Mouse (Mus musculus) heart, embryonic 10.5 days (tissue): ENCODE results near the gene Elovl7. TPM values are rescaled to one million over a fixed set of nuclear protein-coding genes. Genes with fewer than 3 reads are reported as not detected.

ENCODE experiments used
- DNase-seq: peaks from one replicate; pipeline ENCODE4 v3.0.0-alpha.2; 2017; ENCODE audit warnings: low spot score
- H3K27ac ChIP-seq: fragments of 300-500 bp; sonication (generic); 2 replicates; pipeline ENCODE4 v1.5.1; 2016; ENCODE audit warnings: mild to moderate bottlenecking
- H3K27me3 ChIP-seq: fragments of 300-500 bp; sonication (generic); 2 replicates; pipeline ENCODE4 v1.6.1; 2016; ENCODE audit warnings: mild to moderate bottlenecking; ENCODE audit not compliant: poor library complexity, insufficient read depth, severe bottlenecking
- H3K36me3 ChIP-seq: fragments of 300-500 bp; sonication (generic); 2 replicates; pipeline ENCODE4 v1.6.1; 2016; ENCODE audit warnings: mild to moderate bottlenecking, moderate library complexity
- H3K4me1 ChIP-seq: fragments of 300-500 bp; sonication (generic); 2 replicates; pipeline ENCODE4 v1.6.1; 2016; ENCODE audit warnings: mild to moderate bottlenecking
- H3K4me3 ChIP-seq: fragments of 300-500 bp; sonication (generic); 2 replicates; pipeline ENCODE4 v1.5.1; 2016; ENCODE audit warnings: mild to moderate bottlenecking, moderate library complexity
- H3K9me3 ChIP-seq: fragments of 300-500 bp; sonication (generic); 2 replicates; pipeline ENCODE4 v1.6.1; 2016; ENCODE audit warnings: mild to moderate bottlenecking, moderate library complexity
- WGBS: fragments of 180-500 bp; shearing (Covaris S2); methylation state at CpG from one replicate; pipeline ENCODE4 v1.1.7; 2016; 5-methylcytosine and 5-hydroxymethylcytosine counted together
- polyA plus RNA-seq: library from polyadenylated mRNA; unstranded; fragments of >200 nt; fragmentation: Nextera tagmentation; extraction: Ambion mirVana; gene quantifications from 2 replicates; pipeline ENCODE4 v1.2.1, GENCODE M21; 2016

Elovl7 gene
- polyA plus RNA-seq, 1 experiment from 2014 or later: 1.6 TPM

DNA sequence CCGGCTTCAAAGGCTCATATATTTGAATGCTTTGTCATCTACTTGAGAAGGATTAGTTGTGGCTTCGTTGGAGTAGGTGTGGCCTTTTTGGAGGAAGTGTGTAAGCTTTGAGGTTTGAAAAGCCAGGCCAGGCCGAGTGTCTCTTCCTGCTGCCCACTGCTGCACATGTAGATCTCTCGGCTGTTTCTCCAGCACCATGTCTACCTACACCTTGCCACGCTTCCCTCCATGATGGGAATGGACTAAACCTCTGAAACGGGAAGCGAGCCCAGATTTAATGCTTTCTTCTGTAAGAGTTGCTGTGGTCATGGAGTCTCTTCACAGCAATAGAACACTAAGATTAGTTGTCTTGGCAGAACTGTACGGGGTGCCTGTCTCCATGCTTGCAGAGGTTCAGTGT is 106.0 kb downstream of the Elovl7 start:
- Histone ChIP-seq H3K4me1 (peaks cover 13% of the 10 kb centered on the region), H3K9me3 (no peaks in the 10 kb centered on the region; the same call in 1 of the 2 replicates), H3K27me3 (peaks cover 81% of the 10 kb centered on the region), H3K36me3 (0 out of 2 replicates have a peak, but pooled peaks cover 8% of the 10 kb centered on the region), H3K4me3 (no peak overlapping the region), H3K27ac (no peak overlapping the region)
- DNase-seq: no peak
- WGBS: 91% methylated on average over 8 of the region's 8 CpGs

DNA sequence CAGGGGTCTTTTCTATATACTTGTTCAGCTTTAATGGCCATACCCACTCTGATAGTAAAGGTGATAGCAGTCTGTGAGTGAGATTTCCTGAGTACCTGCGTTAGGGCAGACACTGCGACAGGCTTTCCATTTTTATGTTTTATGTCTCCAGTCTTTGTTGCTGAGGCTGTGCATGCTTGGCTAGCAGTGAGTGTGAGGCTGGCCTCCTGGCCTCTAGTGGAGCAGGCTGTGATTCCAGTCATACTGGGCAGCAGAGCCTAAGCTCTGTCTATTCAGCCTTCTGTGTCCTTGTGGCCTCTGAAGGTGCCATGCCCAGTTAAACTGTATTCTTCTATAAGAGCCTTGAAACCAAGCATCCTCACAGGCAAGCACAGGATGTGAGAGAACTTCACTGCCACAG is 108.3 kb downstream of the Elovl7 start:
- H3K36me3 ChIP-seq: 0 out of 2 replicates have a peak, but pooled peaks cover 12% of the 10 kb centered on the region
- H3K4me3 ChIP-seq: no peak overlapping the region
- H3K27me3 ChIP-seq: peaks cover 95% of the 10 kb centered on the region
- no peak overlapping the region for H3K27ac ChIP-seq
- peak; percentile 51 for DNase-seq
- no peaks in the 10 kb centered on the region for H3K4me1 ChIP-seq
- H3K9me3 ChIP-seq: no peaks in the 10 kb centered on the region; the same call in 1 of the 2 replicates
- WGBS: 81% methylated on average over 2 of the region's 2 CpGs

DNA sequence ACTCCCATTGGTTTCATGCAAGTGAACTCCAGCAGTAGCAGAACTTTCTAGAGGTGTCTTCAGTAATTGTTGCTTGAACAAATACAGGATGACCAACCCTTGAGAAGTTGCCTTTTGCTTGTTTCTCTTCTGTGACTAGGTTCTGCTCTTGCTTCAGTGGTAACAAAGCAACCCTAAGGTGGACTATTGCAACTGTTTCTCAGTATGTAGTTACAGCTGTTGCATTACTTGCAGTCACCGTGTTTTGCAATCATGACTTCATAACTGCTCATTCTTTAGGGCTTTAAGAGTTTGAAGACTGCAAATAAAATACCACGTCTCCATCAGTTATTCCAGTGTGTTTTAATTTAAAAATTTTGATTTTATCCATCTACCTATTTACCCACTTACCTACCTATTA is 109.1 kb downstream of the Elovl7 start:
- no peak for DNase-seq
- Histone ChIP-seq H3K9me3 (no peaks in the 10 kb centered on the region), H3K4me1 (no peaks in the 10 kb centered on the region), H3K27me3 (peaks cover 86% of the 10 kb centered on the region), H3K27ac (no peak overlapping the region), H3K4me3 (no peak overlapping the region), H3K36me3 (0 out of 2 replicates have a peak, but pooled peaks cover 12% of the 10 kb centered on the region)
- WGBS: 83% methylated on average over 2 of the region's 2 CpGs

DNA sequence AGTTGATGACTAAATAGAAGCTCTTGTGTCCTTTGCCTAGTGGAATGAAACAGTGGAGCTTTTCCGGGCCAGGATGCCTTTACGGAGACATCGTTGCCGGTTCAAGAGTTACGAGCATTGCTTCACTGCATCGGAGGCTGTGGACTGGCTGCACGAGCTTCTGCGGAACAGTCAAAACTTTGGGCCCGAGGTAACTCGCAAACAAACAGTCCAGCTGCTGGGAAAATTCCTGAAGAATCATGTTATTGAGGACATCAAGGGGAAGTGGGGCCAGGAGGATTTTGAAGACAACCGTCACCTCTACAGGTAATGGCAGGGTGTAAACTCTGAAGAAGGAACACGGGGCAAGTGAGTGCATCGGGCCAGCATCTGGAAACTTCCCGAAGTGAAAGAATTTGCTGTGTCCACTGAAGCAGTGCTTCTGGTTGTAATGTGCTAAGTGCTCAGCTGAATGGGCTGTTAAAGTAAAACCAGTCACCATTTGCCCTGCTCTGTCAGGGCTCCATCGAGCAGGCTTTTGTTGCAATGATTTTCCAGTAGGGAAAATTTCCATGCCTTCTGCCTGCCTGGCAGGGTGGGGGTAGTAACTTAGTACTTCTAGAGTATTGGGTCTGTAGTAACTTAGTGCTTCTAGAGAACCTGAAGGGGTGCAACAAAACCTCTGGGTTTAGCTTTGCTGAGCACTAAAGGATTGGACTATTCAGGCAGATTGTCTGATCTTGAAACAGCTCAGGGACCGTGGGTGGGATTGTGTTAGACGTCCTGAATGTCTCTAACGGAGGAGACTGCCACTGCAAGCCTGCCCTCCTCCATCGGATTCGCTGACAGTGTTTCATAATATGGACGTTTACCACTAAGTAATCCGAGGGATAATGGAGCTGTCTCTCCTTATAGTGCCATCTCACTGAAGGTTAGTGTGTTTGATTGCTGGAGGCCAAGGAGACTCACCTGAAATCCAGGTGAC is 109.9 kb downstream of the Elovl7 start:
- peak; percentile 53 for DNase-seq
- Histone ChIP-seq H3K36me3 (0 out of 2 replicates have a peak, but pooled peaks cover 12% of the 10 kb centered on the region), H3K4me1 (no peaks in the 10 kb centered on the region), H3K9me3 (no peaks in the 10 kb centered on the region), H3K4me3 (no peak overlapping the region), H3K27ac (no peak overlapping the region), H3K27me3 (peaks cover 79% of the 10 kb centered on the region)
- WGBS: 90% methylated on average over 22 of the region's 22 CpGs

DNA sequence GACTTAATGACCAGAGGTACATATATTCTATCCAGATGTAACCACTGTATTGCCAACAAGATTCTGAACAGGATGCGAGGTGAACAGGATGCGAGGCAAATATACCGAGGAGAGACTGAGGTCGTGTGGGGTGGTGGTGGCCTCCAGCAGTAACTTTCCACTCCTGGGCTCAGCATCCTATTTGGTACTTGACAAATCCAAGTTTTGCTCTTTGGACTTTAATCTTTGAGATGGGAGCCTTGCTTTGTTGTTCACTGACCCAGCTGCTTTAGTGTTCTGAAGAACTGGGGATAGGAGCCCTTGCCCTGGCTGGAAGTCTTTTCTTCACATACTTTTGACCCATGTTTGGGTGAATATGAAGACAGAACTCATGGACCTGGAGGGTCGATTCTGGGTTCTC is 111.7 kb downstream of the Elovl7 start:
- no peaks in the 10 kb centered on the region for H3K9me3 ChIP-seq
- H3K4me3 ChIP-seq: no peak overlapping the region
- peaks cover 62% of the 10 kb centered on the region for H3K27me3 ChIP-seq
- H3K36me3 ChIP-seq: 0 out of 2 replicates have a peak, but pooled peaks cover 12% of the 10 kb centered on the region
- whole genome bisulfite sequencing: 84% methylated on average over 5 of the region's 5 CpGs
- H3K27ac ChIP-seq: no peak overlapping the region
- H3K4me1 ChIP-seq: no peaks in the 10 kb centered on the region
- DNase-seq: peak; percentile 43

DNA sequence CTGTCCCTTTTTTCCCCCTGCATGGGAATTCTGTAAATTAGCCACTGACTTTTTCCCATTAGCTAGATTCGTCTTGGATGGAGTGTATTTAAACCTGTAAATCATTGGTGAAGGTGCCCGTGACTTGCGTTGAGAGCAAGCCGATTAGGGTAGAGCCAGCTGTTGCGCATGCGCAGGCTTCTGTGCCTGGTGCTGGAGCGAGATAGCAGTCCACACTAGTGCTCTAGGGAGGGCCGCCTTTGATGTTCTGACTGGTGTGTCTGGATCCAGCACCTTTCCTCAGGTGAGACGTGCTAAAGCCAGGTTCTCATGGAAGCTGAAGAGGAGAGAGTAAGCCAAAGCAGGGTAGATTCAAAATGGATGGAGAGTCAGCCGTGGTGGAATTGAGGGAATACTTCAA is 112.1 kb downstream of the Elovl7 start:
- Histone ChIP-seq H3K9me3 (no peaks in the 10 kb centered on the region), H3K36me3 (0 out of 2 replicates have a peak, but pooled peaks cover 12% of the 10 kb centered on the region), H3K27me3 (peaks cover 57% of the 10 kb centered on the region), H3K27ac (no peak overlapping the region), H3K4me1 (no peaks in the 10 kb centered on the region), H3K4me3 (no peak overlapping the region)
- WGBS: 89% methylated on average over 10 of the region's 10 CpGs
- peak; percentile 46 for DNase-seq

DNA sequence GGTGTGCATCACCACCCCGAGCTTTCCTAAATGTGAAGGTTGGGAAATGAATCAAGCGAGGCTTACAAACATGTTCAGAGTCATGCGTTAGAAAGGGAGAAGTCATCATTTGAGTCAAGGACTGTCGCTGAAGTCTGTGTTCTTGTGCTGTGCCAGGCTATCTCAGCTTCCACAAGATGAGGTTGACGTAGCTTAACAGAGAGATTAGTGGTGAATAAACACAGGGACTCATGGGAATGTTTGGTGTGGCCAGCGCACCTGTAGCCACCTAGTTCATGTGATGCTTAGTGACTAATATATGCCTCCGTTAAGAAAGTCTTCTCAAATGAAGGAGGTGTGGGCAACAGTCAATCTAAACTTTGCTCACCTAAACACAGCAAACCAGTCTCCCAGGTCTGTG is 112.8 kb downstream of the Elovl7 start:
- H3K9me3 ChIP-seq: no peaks in the 10 kb centered on the region
- no peak overlapping the region for H3K4me3 ChIP-seq
- 87% methylated on average over 7 of the region's 7 CpGs for WGBS
- H3K27ac ChIP-seq: no peak overlapping the region
- peak; percentile 25 for DNase-seq
- H3K36me3 ChIP-seq: 0 out of 2 replicates have a peak, but pooled peaks cover 14% of the 10 kb centered on the region
- peaks cover 50% of the 10 kb centered on the region for H3K27me3 ChIP-seq
- H3K4me1 ChIP-seq: no peaks in the 10 kb centered on the region

DNA sequence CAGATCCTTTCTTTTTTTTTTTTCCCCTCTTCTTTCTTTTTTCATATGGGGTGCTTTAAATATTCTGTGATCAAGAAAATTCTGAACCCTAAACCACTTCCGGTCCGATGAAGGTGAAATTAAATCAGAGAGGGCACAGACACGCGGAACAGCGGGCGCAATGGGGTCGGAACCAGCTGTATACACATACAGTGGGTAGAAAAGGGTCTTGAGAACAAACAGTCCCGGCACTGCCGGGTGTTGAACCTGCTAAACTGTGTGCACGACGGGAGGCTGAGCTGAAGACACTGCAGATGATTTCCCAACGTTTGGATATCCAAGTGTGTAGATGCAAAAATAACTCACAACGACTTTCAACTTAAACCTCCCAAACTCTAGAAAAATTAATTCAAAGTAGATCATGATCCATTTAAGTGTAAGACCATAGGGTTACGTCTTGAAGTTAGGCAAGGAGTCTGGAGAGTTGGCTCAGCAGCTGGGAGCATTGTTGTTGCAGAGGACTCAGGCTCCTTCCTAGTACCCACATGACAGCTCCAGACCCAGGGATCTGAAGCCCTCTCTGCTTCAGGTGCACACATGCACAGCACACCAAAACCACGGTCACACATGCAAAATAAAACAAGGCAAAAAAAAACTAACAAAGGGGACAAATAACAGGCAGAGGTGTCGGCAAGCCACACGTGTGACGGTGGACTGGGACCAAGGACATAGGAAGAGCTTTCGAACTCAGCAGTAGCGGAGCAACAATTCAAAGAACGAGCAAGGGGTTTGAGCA is 114.4 kb downstream of the Elovl7 start:
- H3K9me3 ChIP-seq: no peaks in the 10 kb centered on the region
- DNase-seq: peak; percentile 64
- WGBS: 89% methylated on average over 21 of the region's 21 CpGs
- H3K36me3 ChIP-seq: 0 out of 2 replicates have a peak, but pooled peaks cover 17% of the 10 kb centered on the region
- no peak overlapping the region for H3K27ac ChIP-seq
- H3K4me1 ChIP-seq: no peaks in the 10 kb centered on the region
- peaks cover 34% of the 10 kb centered on the region for H3K27me3 ChIP-seq
- no peak overlapping the region for H3K4me3 ChIP-seq

DNA sequence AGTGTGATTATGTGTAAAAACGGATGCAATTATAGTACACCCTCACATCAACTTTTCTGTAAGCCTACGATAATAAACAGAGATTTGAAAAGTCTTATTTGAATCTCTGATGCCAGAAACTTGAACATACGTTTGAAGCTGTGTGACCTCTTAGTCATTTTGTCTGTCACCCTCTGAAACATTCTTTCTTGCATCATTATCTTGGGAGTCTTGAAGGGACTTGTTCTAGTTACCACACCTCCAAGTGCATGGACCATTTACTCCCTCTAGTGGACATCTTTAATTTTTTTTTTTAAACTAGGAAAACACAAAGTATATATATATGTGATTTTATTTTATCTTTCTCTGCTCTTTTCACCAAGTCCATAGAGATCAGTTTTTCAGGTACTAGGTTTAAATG is 115.5 kb downstream of the Elovl7 start:
- 63% methylated on average over 3 of the region's 3 CpGs for WGBS
- no peak for DNase-seq
- no peak overlapping the region for H3K27ac ChIP-seq
- H3K4me1 ChIP-seq: no peaks in the 10 kb centered on the region
- H3K4me3 ChIP-seq: no peak overlapping the region
- H3K27me3 ChIP-seq: peaks cover 23% of the 10 kb centered on the region
- H3K9me3 ChIP-seq: no peaks in the 10 kb centered on the region
- H3K36me3 ChIP-seq: 0 out of 2 replicates have a peak, but pooled peaks cover 13% of the 10 kb centered on the region

Other genes with a start within 250 kb of the Elovl7 start
- 28.4 and 39.1 TPM in 2 replicates for gene Smim15, start 170.0 kb upstream of the Elovl7 start, polyA plus RNA-seq
- 60.4 and 73.5 TPM in 2 replicates for gene Ndufaf2, start 55.8 kb upstream of the Elovl7 start, polyA plus RNA-seq
- gene Ercc8, start 55.7 kb upstream of the Elovl7 start, polyA plus RNA-seq: 13.4 and 20.3 TPM in 2 replicates
- gene Depdc1b, start 101.9 kb downstream of the Elovl7 start, polyA plus RNA-seq: 6.5 and 10.0 TPM in 2 replicates
- gene Pde4d, start 235.5 kb downstream of the Elovl7 start, polyA plus RNA-seq: 24.9 and 30.1 TPM in 2 replicates